Mouse (Mus musculus): Measurements from ENCODE around the gene Slc7a11.

The Slc7a11 gene

DNA sequence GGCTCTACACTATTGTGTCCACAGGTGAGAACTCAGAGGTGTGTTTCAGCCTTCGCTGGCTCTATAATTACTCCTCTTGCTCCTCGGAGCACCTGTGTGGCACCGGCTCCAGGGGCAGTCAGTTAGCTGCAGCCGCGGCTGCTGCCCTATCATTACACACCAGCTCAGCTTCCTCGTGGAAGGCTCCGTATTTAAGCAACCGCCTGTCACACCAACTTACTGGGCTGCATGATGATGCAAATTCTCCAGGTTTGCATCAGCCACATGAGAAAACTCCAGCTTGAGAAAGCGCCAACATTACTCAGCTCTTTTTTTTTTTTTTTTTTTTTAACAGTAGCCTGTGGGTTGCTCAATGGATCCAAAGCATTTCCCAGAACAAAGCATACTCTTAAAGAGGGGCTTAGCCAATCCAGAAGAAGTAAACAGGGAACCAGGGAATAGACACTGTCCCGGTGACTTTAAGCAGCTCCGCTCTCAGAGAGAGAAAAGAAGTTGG lies at the start of gene Slc7a11:
TSS of gene Slc7a11 (minus strand) at position 194 of the 496 bp plus-strand sequence.
- 1% methylated on average over 11 of the region's 11 CpGs for WGBS

DNA sequence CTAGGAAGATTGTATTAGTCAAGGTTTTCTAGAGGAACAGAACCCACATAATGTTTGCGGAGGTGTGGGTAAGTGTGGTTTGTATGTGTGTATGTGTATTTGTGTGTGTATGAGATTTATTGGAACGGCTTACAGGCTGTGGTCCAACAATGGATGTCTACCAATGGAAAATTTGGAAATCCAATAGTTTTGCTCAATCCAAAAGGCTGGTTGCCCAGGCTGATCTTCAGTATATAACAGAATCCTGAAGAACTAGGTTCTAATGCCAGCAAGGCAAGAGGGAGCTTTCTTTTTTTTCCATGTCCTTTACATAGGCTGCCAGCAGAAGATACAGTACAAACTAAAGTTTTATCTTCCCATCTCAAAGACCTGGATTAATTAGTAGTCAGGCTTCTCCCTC lies 48.3 kb upstream of the Slc7a11 start:
- 95% methylated on average over 2 of the region's 2 CpGs for WGBS

DNA sequence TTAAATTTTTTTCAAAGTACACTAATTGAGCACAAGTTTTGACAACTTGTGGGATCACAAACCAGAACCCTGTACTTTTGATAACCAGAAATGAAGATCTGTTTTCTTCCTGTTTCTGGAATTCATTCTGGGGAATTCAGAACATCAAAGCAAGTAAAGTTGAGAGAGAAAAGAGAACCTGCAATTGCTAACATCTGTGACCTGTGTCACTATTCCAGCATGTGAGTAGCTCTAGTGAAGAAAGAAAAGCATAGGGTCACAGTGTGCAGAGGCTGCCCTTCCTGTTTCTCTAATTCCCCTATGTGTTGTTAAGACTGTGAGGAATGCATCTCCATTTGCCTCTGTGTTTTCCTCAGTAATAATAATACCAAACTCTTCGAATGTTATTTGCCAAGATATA lies 40.7 kb upstream of the Slc7a11 start:
- WGBS = 70% methylated on average over 1 of the region's 1 CpGs

- 58% methylated on average over 2 of the region's 2 CpGs for WGBS
Measured at GRCm38 (mm10) chr3:50462223-50462622, 18.8 kb upstream of the Slc7a11 start.

DNA sequence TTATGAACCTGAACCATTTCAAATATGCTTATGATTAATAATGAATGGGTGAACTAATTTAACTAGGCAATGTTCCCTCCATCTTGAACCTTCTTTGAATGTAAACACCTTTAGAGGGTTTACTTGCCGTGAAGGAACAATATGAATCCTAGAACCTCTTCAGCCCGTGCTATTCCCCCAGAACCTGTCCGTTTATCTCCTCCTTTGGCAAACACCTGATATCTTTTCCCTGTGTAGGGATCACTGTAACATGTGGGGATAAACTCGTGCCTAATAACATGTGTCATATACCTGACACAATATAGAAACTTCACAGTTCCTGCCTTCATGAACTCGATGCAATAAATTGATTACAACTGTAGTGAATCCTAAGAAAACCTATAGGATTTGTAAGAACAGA lies 13.7 kb upstream of the Slc7a11 start:
- WGBS = 94% methylated on average over 5 of the region's 5 CpGs

GRCm38 (mm10) chr3:50456564-50456963 lies 13.2 kb upstream of the Slc7a11 start:
- 56% methylated on average over 4 of the region's 4 CpGs for WGBS

DNA sequence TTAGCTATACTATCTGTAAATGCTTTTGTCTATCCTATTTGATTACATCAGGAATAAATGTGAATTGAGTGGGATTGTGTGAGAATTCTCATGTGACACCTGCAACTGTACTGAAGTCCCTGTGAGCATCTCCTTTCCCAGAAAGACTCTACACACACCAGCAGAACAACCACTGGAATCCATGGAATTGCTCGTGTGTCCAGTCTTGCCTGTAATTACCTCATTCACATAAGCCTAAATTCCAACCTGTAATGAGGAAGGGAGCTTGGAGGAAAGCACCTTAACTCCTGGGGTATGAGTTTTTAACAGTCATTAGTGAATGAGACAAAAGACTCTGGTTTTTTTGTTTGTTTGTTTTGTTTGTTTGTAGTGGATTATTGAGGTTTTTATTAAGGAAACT lies 12.6 kb upstream of the Slc7a11 start:
- 86% methylated on average over 1 of the region's 1 CpGs for WGBS

DNA sequence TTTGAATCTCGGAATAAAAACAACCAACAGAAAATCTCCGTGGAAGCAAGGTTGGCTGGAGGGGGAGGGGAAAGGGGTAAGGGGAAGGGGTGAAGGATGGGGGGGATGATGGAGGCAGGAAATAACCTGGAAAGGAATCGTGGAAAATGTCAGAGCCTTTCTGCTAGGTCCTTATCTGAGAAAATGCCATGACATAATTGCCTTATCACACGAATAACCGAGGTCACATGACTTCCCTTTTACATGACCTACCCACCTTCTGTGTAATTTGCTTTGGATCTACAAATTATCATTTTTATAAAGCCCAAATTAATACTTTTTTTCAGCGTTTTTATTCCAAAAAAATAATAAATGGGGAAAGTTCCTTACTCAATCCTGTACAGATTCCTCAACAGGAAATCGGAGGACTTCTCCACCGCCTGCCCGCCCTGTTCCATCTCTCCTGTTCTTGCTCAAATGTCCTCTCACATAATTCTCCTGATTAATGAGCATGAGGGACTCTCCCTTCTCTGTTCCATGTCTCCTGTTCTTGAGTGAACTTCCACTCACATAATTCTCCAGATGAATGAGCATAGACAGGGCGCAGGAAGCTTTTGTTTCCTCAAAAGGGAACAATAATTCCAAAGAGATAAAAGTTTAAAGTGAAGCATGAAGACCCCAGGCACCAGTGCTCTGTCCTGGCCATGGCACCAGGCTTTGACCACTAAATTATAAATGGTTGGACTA lies 1.8 kb upstream of the Slc7a11 start:
- WGBS = 71% methylated on average over 10 of the region's 10 CpGs

DNA sequence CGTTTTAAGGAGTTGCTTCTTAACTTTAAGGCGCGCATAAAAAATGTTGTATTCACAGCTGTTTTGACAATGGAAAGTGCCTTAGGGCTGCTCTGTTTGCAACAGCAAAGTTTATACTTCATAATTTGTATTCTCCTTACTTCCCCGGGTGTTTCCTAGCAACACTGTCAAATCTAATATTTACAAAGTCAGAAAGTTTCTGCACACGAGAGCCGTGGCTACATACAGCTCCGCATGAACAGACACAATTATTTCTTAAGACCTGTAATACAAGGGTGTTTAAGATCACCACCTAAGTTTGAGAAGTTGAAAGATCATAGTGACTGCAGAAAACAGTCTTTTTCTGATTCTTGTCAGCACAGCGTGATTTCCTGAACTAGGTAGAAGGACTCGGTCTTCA lies 528 bp upstream of the Slc7a11 start:
- WGBS = 8% methylated on average over 9 of the region's 9 CpGs

GRCm38 (mm10) chr3:50442341-50443292 lies 797 bp downstream of the Slc7a11 start:
- WGBS = 72% methylated on average over 19 of the region's 19 CpGs

- 88% methylated on average over 3 of the region's 3 CpGs for WGBS
Measured at GRCm38 (mm10) chr3:50441330-50441729, 2.1 kb downstream of the Slc7a11 start.

DNA sequence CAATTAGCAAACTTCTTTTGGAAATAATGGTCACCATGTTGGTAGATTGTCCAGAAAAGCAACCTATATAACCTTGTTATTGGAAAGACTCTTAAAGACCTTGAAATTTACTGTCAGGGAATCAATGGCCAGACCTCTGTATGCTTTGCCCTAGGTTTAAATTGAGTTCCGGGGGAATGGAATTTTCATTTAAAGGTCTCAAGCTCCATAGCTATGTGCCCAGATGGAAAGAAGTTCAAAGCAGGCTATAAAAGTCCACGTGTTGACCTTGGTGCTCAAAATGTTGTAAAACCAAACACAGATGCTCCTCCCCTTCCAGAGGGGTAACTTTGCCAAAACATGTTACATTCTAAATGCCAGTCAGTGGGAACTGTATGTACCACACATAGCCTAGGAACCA lies 3.0 kb downstream of the Slc7a11 start:
- WGBS = 77% methylated on average over 2 of the region's 2 CpGs

GRCm38 (mm10) chr3:50439429-50439828 lies 4.0 kb downstream of the Slc7a11 start:
- WGBS = 91% methylated on average over 5 of the region's 5 CpGs

GRCm38 (mm10) chr3:50438520-50439253 lies 4.7 kb downstream of the Slc7a11 start:
- WGBS = 56% methylated on average over 4 of the region's 4 CpGs

GRCm38 (mm10) chr3:50438081-50438480 lies 5.3 kb downstream of the Slc7a11 start:
- WGBS = 40% methylated on average over 2 of the region's 2 CpGs

DNA sequence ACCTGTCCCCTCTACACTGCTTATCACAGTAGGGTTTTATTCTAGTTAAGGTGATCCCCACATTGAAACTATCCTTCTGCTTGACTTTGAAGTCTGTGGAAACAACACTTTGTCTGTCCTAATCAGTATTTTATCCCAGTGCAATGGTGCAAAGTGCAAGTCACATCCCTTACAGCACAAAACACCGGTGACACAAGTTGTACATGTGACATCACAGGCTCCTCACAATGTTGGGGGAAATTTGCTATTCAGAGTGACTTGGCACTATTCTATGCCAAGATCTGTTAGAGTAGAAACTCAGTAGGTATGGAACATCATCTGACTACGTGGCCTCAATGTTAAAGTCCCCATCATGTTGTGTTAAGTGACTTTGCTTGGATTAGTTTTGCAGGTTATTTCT lies 7.0 kb downstream of the Slc7a11 start:
- 92% methylated on average over 2 of the region's 2 CpGs for WGBS

GRCm38 (mm10) chr3:50433831-50434230 lies 9.6 kb downstream of the Slc7a11 start:
- 70% methylated on average over 4 of the region's 4 CpGs for WGBS

DNA sequence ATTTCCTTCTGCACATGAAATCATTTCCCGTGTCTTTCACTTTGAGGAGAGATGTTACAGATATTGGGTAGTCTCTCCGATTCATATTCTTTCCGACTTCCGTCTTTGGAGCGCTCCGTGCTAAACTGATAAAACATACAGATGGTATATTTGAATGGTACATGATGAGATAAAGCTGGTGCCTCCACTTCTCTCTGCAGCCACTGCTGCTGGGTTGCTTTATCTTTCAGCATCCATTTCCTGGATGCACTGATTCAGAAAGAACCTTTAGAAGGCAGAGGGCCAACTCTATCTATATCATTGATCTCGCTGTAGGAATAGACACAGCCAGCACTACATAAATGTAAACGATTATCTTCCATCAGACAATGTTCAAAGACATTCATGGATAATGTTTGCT lies 12.6 kb downstream of the Slc7a11 start:
- WGBS = 63% methylated on average over 8 of the region's 8 CpGs

DNA sequence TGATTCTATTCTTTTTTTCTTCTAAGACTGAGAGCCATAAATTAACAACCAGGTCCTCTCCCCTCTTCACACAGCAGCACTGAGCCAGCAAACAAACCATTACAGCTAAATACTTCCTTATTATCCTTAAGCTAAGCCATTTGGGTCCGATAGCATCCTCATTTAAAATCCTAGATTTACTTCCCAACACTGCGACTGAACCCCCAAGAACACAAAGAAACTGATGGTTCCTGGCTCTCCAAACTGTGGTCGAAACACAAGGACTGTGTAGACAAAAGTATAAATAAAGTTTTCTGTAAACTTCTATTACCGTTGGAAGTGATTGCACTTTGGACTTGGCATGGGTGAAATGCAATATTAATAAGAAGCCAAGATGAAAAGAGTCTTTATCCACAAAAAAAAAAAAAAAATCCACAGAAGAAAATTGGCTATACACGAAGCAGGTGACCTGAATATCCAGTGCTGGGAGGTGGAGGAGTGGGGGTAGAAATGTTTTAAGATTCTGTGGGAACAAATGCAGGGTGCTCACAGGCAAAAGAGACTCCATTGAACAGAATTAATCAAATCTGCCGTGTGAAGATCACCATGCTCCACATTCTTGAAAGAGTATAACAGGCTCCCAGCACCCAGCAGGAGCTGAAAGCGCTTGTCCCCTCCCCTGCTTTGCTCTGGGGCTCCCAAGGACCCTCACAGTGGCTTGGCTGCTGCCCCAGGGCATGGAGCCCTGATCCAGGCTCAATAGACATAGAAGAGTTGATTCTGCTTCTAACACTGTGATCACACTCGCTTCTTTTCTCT lies 21.7 kb downstream of the Slc7a11 start:
- WGBS = 54% methylated on average over 8 of the region's 8 CpGs

- 90% methylated on average over 3 of the region's 3 CpGs for WGBS
Measured at GRCm38 (mm10) chr3:50419161-50419560, 24.3 kb downstream of the Slc7a11 start.

GRCm38 (mm10) chr3:50406771-50407170 lies 36.6 kb downstream of the Slc7a11 start:
- 88% methylated on average over 2 of the region's 2 CpGs for WGBS
